Mouse (Mus musculus): ENCODE measurements around the gene Klhl29. TPM values are rescaled to one million over a fixed set of nuclear protein-coding genes. Genes with fewer than 3 reads are reported as not detected.

Gene Klhl29
- polyA plus RNA-seq, 1 experiment from 2014 or later = 0.60 TPM

GRCm38 (mm10) chr12:5381694-5382093 is 6.2 kb upstream of the Klhl29 start:
- Histone ChIP-seq H3K4me1 (no peaks in the 10 kb centered on the region), H3K9me3 (no peaks in the 10 kb centered on the region), H3K27ac (no peak overlapping the region), H3K36me3 (no peaks in the 10 kb centered on the region), H3K27me3 (ENCODE audit: insufficient read depth, poor library complexity, severe bottlenecking) (peaks cover 15% of the 10 kb centered on the region; the same call in 1 of the 2 replicates), H3K4me3 (no peak overlapping the region)
- peak; percentile 25 for DNase-seq (ENCODE audit: low spot score)

DNA sequence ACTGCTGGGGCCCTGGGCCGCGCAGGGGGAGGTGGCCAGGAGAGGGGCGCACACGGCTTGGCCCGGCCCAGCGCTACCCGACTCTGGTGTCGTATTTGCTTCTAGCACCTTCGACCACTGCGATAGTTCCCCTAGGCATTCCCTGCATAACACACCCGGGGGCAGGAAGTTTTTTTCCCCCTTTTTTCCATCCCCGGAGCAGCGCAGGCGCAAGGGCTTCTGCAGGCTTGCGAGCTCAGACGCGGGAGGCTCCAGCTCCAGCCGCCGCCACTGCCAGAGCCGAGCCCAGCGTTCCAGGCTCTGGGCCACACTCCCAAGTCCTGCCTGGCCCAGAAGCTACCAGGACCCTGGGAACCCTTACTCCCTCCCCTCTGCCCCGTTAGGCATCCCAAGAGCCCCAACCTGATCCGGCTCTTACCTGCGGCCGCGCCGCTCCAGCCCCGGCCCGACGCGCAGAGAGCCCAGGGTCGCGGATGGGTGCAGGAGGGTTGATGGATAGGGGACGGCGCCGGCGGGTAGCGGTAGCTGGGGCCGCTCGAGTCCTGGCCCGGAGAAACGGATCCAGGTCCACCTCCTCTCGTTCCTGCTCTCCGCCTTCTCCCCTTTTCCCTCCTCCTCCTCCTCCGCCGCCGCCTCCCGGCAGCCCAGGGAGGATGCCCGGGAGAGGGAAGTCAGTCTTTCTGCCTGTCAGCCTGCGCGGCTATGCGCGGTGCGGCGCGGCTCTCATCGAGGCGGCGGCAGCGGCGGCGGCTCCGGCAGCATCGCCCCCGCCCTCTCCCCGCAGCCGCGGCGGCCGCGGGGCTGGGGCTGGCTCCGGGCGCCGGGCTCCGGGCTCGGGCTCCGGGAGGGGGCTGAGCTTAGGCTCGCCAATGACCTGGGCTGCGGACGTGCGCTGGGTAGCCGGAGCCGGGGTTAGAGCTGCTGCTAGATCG is 532 bp downstream of the Klhl29 start:
- Histone ChIP-seq H3K27me3 (ENCODE audit: insufficient read depth, poor library complexity, severe bottlenecking) (peaks cover 65% of the 10 kb centered on the region), H3K4me3 (peak overlapping the region; percentile 84), H3K4me1 (peaks cover 14% of the 10 kb centered on the region), H3K27ac (peak overlapping the region; percentile 85), H3K36me3 (no peaks in the 10 kb centered on the region), H3K9me3 (no peaks in the 10 kb centered on the region)
- WGBS = under 1% methylated on average over 79 of the region's 84 CpGs
- DNase-seq (ENCODE audit: low spot score) = peak; percentile 78

- H3K9me3 ChIP-seq = no peaks in the 10 kb centered on the region
- H3K27ac ChIP-seq = 0 out of 2 replicates have a peak overlapping the region, but pooled peaks have one; percentile 62
- H3K4me1 ChIP-seq = peaks cover 14% of the 10 kb centered on the region
- H3K4me3 ChIP-seq = peak overlapping the region; percentile 84
- peaks cover 60% of the 10 kb centered on the region for H3K27me3 ChIP-seq (ENCODE audit: insufficient read depth, poor library complexity, severe bottlenecking)
- no peak for DNase-seq (ENCODE audit: low spot score)
- WGBS = 1% methylated on average over 31 of the region's 31 CpGs
- no peaks in the 10 kb centered on the region for H3K36me3 ChIP-seq
These were observed 1.2 kb downstream of the Klhl29 start for GRCm38 (mm10) chr12:5374196-5374683.

DNA sequence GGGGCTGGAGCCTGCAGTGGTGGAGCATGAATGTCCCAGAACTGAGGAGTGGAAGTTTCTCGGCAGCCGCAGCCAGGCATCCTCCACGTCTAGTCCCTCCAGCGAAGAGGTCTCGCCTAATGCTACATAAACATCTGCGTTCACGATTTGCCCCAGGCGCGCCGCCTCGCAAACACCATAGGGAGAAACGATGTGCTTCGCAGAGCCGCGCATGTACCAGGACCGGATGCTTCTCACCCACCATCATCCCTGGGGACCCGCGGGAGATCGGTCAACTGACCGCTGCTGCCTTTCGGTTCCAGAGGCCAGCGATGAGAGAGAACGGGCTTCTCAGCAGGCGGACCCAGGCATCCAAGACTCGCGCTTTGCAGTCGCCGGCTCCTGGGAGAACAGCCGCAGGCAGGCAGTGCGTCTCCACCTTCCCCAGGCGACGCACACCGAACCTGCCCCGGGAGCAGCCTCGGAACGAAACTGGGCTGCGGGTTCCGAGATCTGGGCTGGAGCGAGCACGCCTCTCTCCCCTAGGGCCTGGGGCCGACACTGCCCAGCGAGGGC is 1.8 kb downstream of the Klhl29 start:
- Histone ChIP-seq H3K36me3 (no peaks in the 10 kb centered on the region), H3K9me3 (no peaks in the 10 kb centered on the region), H3K4me3 (peak overlapping the region; percentile 84), H3K27me3 (ENCODE audit: insufficient read depth, poor library complexity, severe bottlenecking) (peaks cover 58% of the 10 kb centered on the region), H3K4me1 (peaks cover 14% of the 10 kb centered on the region), H3K27ac (peak overlapping the region; percentile 62)
- peak; percentile 79 for DNase-seq (ENCODE audit: low spot score)
- under 1% methylated on average over 42 of the region's 42 CpGs for WGBS

DNA sequence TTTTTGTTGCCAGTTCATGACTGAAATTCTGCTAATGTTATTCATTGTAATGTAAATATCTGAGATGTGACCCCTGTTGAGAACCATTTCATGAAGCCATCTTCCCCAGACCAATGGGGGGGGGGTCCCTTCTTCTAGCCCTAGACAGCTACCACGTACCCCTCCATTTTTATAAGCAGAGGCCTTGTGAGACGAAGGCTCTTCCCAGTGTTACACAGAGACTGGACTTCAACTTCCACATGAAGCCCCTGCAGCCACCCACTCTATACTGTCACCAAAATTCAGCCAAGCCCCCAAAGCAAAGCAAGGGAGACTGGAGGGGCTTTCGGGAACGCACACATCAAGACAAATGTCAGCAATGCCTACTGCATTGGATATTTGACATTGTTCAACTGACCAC is 6.1 kb downstream of the Klhl29 start:
- Histone ChIP-seq H3K4me1 (peaks cover 11% of the 10 kb centered on the region), H3K27me3 (ENCODE audit: insufficient read depth, poor library complexity, severe bottlenecking) (peaks cover 35% of the 10 kb centered on the region), H3K9me3 (no peaks in the 10 kb centered on the region), H3K36me3 (no peaks in the 10 kb centered on the region), H3K4me3 (no peak overlapping the region), H3K27ac (no peak overlapping the region)
- 83% methylated on average over 4 of the region's 4 CpGs for WGBS
- peak; percentile 64 for DNase-seq (ENCODE audit: low spot score)

DNA sequence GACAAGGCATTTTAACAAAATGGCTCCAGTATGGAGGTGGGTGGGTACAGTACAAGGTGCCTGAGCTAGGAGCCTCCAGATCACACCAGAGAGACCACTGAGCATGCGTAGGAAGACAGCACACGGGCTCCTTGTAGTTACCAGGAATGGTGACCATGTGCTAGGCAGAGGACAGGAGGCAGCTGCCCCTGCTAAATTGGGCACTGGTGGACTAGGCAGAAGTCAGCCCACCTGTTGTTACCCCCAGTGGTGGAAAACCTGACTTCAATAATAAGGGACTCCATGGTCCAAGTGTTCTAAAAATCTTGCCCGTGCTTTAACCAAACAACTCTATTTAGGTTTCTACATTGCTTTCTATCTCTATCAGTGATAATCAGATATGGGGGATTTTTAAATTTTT is 10.6 kb downstream of the Klhl29 start:
- Histone ChIP-seq H3K27me3 (ENCODE audit: insufficient read depth, poor library complexity, severe bottlenecking) (0 out of 2 replicates have a peak, but pooled peaks cover 4% of the 10 kb centered on the region), H3K4me1 (no peaks in the 10 kb centered on the region), H3K36me3 (no peaks in the 10 kb centered on the region), H3K27ac (no peak overlapping the region), H3K4me3 (no peak overlapping the region), H3K9me3 (no peaks in the 10 kb centered on the region)
- 86% methylated on average over 3 of the region's 3 CpGs for WGBS
- DNase-seq (ENCODE audit: low spot score) = peak; percentile 42

DNA sequence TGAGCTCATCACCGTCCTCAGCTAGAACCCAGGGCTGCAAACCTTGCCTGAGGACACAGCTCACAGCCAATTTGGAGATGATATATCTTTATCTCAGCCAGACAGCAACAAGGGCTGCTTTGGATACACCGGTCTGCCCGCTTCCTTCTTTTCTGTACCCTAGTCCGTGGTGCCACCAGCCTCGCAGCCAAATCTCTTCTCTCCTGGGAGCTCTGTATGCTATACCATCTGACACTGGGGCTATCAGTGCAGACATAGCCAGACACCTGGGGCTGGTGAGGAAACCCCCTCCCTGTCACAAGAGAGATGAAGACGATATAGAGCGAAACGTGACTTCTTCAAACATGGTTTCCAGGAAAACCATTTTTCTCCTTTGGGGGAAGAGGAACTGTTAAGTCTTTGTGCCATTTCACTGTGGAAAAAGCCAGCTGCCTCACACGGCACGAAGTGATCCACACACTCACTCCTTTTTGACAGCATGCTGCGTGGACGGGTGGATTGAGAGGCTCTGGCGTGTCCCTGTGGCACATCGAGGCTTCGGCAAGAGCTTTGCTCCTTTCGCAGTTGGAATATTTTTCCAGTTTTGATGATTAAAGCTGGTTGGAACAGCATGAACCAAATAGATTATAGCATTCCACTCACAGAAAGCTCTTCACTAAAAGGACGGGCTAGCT is 11.4 kb downstream of the Klhl29 start:
- no peaks in the 10 kb centered on the region; the same call in 1 of the 2 replicates for H3K4me1 ChIP-seq
- no peak overlapping the region for H3K4me3 ChIP-seq
- no peaks in the 10 kb centered on the region for H3K9me3 ChIP-seq
- WGBS = 82% methylated on average over 17 of the region's 17 CpGs
- no peaks in the 10 kb centered on the region for H3K36me3 ChIP-seq
- 0 out of 2 replicates have a peak, but pooled peaks cover 4% of the 10 kb centered on the region for H3K27me3 ChIP-seq (ENCODE audit: insufficient read depth, poor library complexity, severe bottlenecking)
- DNase-seq (ENCODE audit: low spot score) = peak; percentile 64
- no peak overlapping the region for H3K27ac ChIP-seq

- Histone ChIP-seq H3K27me3 (ENCODE audit: insufficient read depth, poor library complexity, severe bottlenecking) (no peaks in the 10 kb centered on the region), H3K36me3 (no peaks in the 10 kb centered on the region), H3K9me3 (no peaks in the 10 kb centered on the region), H3K4me1 (no peaks in the 10 kb centered on the region; the same call in 1 of the 2 replicates), H3K27ac (no peak overlapping the region), H3K4me3 (no peak overlapping the region)
- peak; percentile 41 for DNase-seq (ENCODE audit: low spot score)
- 43% methylated on average over 5 of the region's 5 CpGs for WGBS
These were observed 16.4 kb downstream of the Klhl29 start for GRCm38 (mm10) chr12:5359065-5359464.

- Histone ChIP-seq H3K4me3 (no peak overlapping the region), H3K9me3 (no peaks in the 10 kb centered on the region), H3K36me3 (no peaks in the 10 kb centered on the region), H3K4me1 (no peaks in the 10 kb centered on the region; the same call in 1 of the 2 replicates), H3K27ac (no peak overlapping the region), H3K27me3 (ENCODE audit: insufficient read depth, poor library complexity, severe bottlenecking) (no peaks in the 10 kb centered on the region)
- peak; percentile 14 for DNase-seq (ENCODE audit: low spot score)
- 60% methylated on average over 6 of the region's 6 CpGs for WGBS
These were observed 17.0 kb downstream of the Klhl29 start for GRCm38 (mm10) chr12:5358497-5358896.

- 67% methylated on average over 9 of the region's 9 CpGs for WGBS
- Histone ChIP-seq H3K9me3 (no peaks in the 10 kb centered on the region), H3K27ac (no peak overlapping the region), H3K36me3 (no peaks in the 10 kb centered on the region), H3K27me3 (ENCODE audit: insufficient read depth, poor library complexity, severe bottlenecking) (no peaks in the 10 kb centered on the region), H3K4me1 (no peaks in the 10 kb centered on the region; the same call in 1 of the 2 replicates), H3K4me3 (no peak overlapping the region)
- DNase-seq (ENCODE audit: low spot score) = peak; percentile 43
These were observed 22.1 kb downstream of the Klhl29 start for GRCm38 (mm10) chr12:5353416-5353815.

DNA sequence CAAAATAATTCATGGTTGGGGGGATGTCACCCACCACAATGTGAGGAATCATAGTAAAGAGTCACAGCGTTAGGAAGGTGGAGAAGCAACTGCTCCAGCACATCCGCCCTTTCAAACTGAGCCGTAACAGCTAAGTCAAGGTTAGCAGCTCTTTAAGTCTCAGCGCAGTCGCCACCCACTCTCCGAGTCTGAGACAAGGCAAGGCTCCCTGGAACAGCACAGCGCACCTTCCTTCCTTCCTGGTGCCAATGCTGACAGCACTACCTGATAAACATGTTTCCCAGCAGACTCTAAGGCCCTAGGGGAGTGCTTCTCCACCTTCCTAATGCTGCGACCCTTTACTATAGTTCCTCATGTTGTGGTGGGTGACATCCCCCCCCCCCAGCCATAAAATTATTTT is 22.7 kb downstream of the Klhl29 start:
- H3K27me3 ChIP-seq (ENCODE audit: insufficient read depth, poor library complexity, severe bottlenecking) = no peaks in the 10 kb centered on the region
- H3K4me1 ChIP-seq = peaks cover 5% of the 10 kb centered on the region
- H3K9me3 ChIP-seq = no peaks in the 10 kb centered on the region
- H3K4me3 ChIP-seq = no peak overlapping the region
- WGBS = 89% methylated on average over 8 of the region's 8 CpGs
- H3K36me3 ChIP-seq = no peaks in the 10 kb centered on the region
- no peak overlapping the region for H3K27ac ChIP-seq
- peak; percentile 33 for DNase-seq (ENCODE audit: low spot score)

DNA sequence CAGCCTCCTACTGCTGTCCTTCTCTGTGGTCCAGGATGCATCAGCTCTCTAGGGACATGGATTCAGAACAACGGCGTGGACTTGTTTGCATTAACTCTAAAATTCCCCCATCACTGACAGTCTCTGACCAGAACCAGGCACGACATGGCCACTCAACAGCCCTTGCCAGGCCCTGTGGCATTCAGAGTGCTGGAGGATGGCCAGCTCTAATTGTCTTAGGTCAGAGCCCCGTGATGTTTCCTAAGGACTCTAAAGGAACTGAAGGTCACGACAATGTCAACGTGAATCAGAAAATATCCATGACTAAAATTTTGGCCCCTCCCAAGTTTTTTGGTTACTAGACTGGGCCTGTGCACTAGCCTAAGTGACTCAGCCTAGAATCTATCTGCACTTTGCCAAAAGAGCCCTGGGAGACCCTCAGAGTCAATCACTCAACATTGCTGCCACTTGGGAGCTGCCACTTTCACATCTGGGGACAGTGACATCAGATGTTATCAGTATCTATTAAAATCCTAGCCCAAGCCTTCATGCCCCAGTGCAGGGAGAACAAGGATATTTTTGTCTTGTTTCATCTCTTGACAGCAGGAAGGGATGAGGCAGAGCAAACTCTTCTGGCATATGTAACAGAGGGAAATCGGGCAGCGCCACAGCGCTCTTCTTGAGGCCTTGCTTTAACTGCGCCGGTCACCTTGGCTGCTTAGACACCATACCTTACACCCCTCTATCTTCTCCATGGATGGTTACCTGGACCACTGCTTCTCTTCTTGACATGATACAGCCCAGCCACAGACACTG is 24.8 kb downstream of the Klhl29 start:
- no peaks in the 10 kb centered on the region for H3K36me3 ChIP-seq
- DNase-seq (ENCODE audit: low spot score) = peak; percentile 58
- WGBS = 81% methylated on average over 11 of the region's 11 CpGs
- H3K4me1 ChIP-seq = peaks cover 12% of the 10 kb centered on the region
- no peaks in the 10 kb centered on the region for H3K27me3 ChIP-seq (ENCODE audit: insufficient read depth, poor library complexity, severe bottlenecking)
- H3K9me3 ChIP-seq = no peaks in the 10 kb centered on the region
- no peak overlapping the region for H3K4me3 ChIP-seq
- H3K27ac ChIP-seq = no peak overlapping the region
